13 mouse cellular contexts compared by ENCODE assay signal in genomic region chr5:119877185-119877584, GRCm38 (mm10). TPM values are rescaled to one million over a fixed set of nuclear protein-coding genes. Genes with fewer than 3 reads are reported as not detected.
DNase-seq lines count a peak whose midpoint lies in the region; ATAC-seq lines count a peak whose summit lies in the region.
"Had no signal": no experiment of that assay in that cellular context is flagged by ENCODE, and none has a peak within 500 bp of the region (broad histone marks: within the 10 kb centered on the region; RNA-seq: fewer than 3 reads in every experiment).

No protein-coding gene starts in this region.

- peak; percentile 64 for DNase-seq in left cerebral cortex, postnatal 4 days
- no peak for DNase-seq in left cerebral cortex, postnatal 14 days (ENCODE audit: low spot score in 2 of 2)
- DNase-seq in cerebellum, adult 9-11 months = peak; percentile 4
- DNase-seq in lung, postnatal 36 days = peak; percentile 69
- DNase-seq in gastrocnemius, postnatal 10 days = no peak
- DNase-seq in thymus, postnatal 10 days (ENCODE audit: low spot score in 2 of 2) = no peak
- DNase-seq: spleen, adult 18-20 months had no signal

- H3K36me3 ChIP-seq in heart, embryonic 14.5 days (ENCODE audit: control insufficient read depth, insufficient read depth, low read length) = peaks cover 60% of the 10 kb centered on the region
- H3K36me3 ChIP-seq in neural tube, embryonic 15.5 days = no peaks in the 10 kb centered on the region
- H3K36me3 ChIP-seq: forebrain, embryonic 15.5 days had no signal

- no peak for ATAC-seq in heart, embryonic 14.5 days (ENCODE audit: insufficient number of reproducible peaks, insufficient read depth, low FRiP score, low read depth)
- no peak for ATAC-seq in neural tube, embryonic 15.5 days (ENCODE audit: low FRiP score)
- ATAC-seq: forebrain, embryonic 15.5 days; hindbrain, embryonic 16.5 days had no signal

- H3K9me3 ChIP-seq in heart, embryonic 14.5 days (ENCODE audit: control insufficient read depth, low read length) = no peaks in the 10 kb centered on the region
- no peaks in the 10 kb centered on the region for H3K9me3 ChIP-seq in neural tube, embryonic 15.5 days (replicated peaks)
- H3K9me3 ChIP-seq: forebrain, embryonic 15.5 days had no signal

- H3K27me3 ChIP-seq in heart, embryonic 14.5 days (ENCODE audit: control insufficient read depth, insufficient read depth, low read length) = no peaks in the 10 kb centered on the region
- H3K27me3 ChIP-seq in neural tube, embryonic 15.5 days (replicated peaks) = no peaks in the 10 kb centered on the region
- H3K27me3 ChIP-seq: forebrain, embryonic 15.5 days had no signal

- no peak overlapping the region for H3K4me2 ChIP-seq in heart, embryonic 14.5 days (ENCODE audit: low read length)
- no peak overlapping the region for H3K4me2 ChIP-seq in neural tube, embryonic 15.5 days
- H3K4me2 ChIP-seq: forebrain, embryonic 15.5 days had no signal

- H3K4me3 ChIP-seq in heart, embryonic 14.5 days (ENCODE audit: control insufficient read depth in 1 of 2, insufficient read depth in 1 of 2, low read depth in 1 of 2, low read length in 2 of 2) = no peak overlapping the region
- H3K4me3 ChIP-seq in neural tube, embryonic 15.5 days (replicated peaks) = no peak overlapping the region
- H3K4me3 ChIP-seq: forebrain, embryonic 15.5 days had no signal

- no peak overlapping the region for H3K9ac ChIP-seq in heart, embryonic 14.5 days (ENCODE audit: low read length)
- H3K9ac ChIP-seq in neural tube, embryonic 15.5 days (replicated peaks) = no peak overlapping the region
- H3K9ac ChIP-seq: forebrain, embryonic 15.5 days had no signal

- intact Hi-C loops in left cerebral cortex, postnatal 4 days (cut with DNase I) = no loop called here
- intact Hi-C loops in left cerebral cortex, postnatal 14 days (cut with DNase I) = no loop called here

- peak overlapping the region; percentile 33 to 65; a peak in 3 of 4 replicates for H3K27ac ChIP-seq in heart, embryonic 14.5 days (replicated peaks in 1 of 2; ENCODE audit: control insufficient read depth in 1 of 2, insufficient read depth in 1 of 2, low read depth in 2 of 2, low read length in 2 of 2)
- H3K27ac ChIP-seq in neural tube, embryonic 15.5 days (replicated peaks) = no peak overlapping the region
- H3K27ac ChIP-seq: forebrain, embryonic 15.5 days had no signal

- peaks cover 21 to 32% of the 10 kb centered on the region in 2 experiments for H3K4me1 ChIP-seq in heart, embryonic 14.5 days (ENCODE audit: control insufficient read depth in 2 of 2, insufficient read depth in 2 of 2, low read length in 2 of 2)
- no peaks in the 10 kb centered on the region for H3K4me1 ChIP-seq in neural tube, embryonic 15.5 days
- H3K4me1 ChIP-seq: forebrain, embryonic 15.5 days had no signal

- 18% methylated on average over 6 of the region's 6 CpGs for WGBS in heart, embryonic 14.5 days
- 78% methylated on average over 6 of the region's 6 CpGs for WGBS in neural tube, embryonic 15.5 days

RNA-seq across cellular contexts. Expression of gene Tbx5, which starts 44.7 kb away (rescaled TPM):
- total RNA-seq in left cerebral cortex, postnatal 4 days (2021) = not detected
- not detected for total RNA-seq in left cerebral cortex, postnatal 14 days (2021)
- polyA plus RNA-seq in heart, embryonic 14.5 days (2014; fragmentation: Nextera tagmentation; extraction: Ambion mirVana) = 33.1 and 39.2 TPM in 2 replicates
- total RNA-seq in gastrocnemius, postnatal 10 days (2021) = under 1 TPM in 1 of 2 experiments, not detected in 1; 0.12 TPM
- polyA plus RNA-seq in neural tube, embryonic 15.5 days (2015; fragmentation: Nextera tagmentation; extraction: Ambion mirVana) = 0.10 and 0.19 TPM in 2 replicates
- total RNA-seq: left cerebral cortex, postnatal 10 days; megakaryocyte progenitor cell, adult 5-6 weeks had no signal
- polyA plus RNA-seq: forebrain, embryonic 15.5 days had no signal

Comparison
In these comparisons a context has a peak if more than half of its experiments do, and no peak if none do; other contexts are left out.
1. DNase-seq: peak in left cerebral cortex, postnatal 4 days (single experiment), cerebellum, adult 9-11 months (single experiment) and lung, postnatal 36 days (single experiment); none in left cerebral cortex, postnatal 14 days (0 of 2), gastrocnemius, postnatal 10 days (single experiment) and thymus, postnatal 10 days (0 of 2).